Mouse (Mus musculus) erythroblast, embryonic 14.5 days (primary cell): ENCODE measurements around the gene Gusb. TPM values are rescaled to one million over a fixed set of nuclear protein-coding genes. Genes with fewer than 3 reads are reported as not detected.

Source experiments
- H3K27me3 ChIP-seq: 2 replicates; pipeline ENCODE4 v1.6.1; 2012; ENCODE audit warnings: inconsistent platforms; ENCODE audit not compliant: control insufficient read depth
- H3K36me3 ChIP-seq: 2 replicates; pipeline ENCODE4 v1.6.1; 2012; ENCODE audit warnings: mild to moderate bottlenecking, inconsistent platforms; ENCODE audit not compliant: control insufficient read depth
- H3K4me1 ChIP-seq: 2 replicates; pipeline ENCODE4 v1.6.1; 2012; ENCODE audit warnings: inconsistent platforms; ENCODE audit not compliant: control insufficient read depth
- H3K4me3 ChIP-seq: replicated peaks from 2 replicates; pipeline ENCODE3; 2012; ENCODE audit warnings: moderate library complexity, mild to moderate bottlenecking, inconsistent platforms
- H3K9me3 ChIP-seq: 2 replicates; pipeline ENCODE4 v1.6.1; 2012; ENCODE audit warnings: low read length, inconsistent platforms, mixed read lengths; ENCODE audit not compliant: control insufficient read depth
- GATA1 ChIP-seq: IDR thresholded peaks from 2 replicates; pipeline ENCODE4 v1.6.1; 2012; ENCODE audit warnings: low read length, inconsistent platforms, mixed read lengths
- TAL1 ChIP-seq: IDR thresholded peaks from 3 replicates; pipeline ENCODE4 v1.6.1; 2012; ENCODE audit warnings: low read length, inconsistent platforms, mixed read lengths
- polyA plus RNA-seq: library from polyadenylated mRNA; stranded (reverse); fragments of >175 nt; gene quantifications from 2 replicates; pipeline ENCODE4 v1.2.3, GENCODE M21; 2012

Gene Gusb
- polyA plus RNA-seq, 1 experiment, result 0.28 TPM

DNA sequence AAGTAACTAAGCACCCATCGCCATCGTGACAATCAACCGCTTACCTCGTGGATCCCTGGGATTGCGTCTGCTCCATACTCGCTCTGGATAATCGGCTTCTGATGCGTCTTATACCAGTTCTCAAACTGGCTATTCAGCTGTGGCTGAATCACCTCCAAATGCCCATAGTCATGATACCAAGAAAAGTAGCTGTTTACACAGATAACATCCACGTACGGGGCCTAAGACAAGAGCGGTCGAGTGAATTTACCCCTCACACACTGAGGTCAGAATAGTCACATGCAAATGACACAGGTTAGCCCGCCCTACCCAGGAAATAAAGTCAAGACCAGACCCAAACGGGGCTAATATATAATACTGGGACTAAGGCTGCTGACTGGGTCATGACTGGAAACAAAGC, 9.5 kb downstream of the Gusb start:
- Histone ChIP-seq H3K9me3 (no peaks in the 10 kb centered on the region), H3K4me1 (peaks cover 73% of the 10 kb centered on the region), H3K36me3 (peaks cover 86% of the 10 kb centered on the region), H3K4me3 (peak overlapping the region; percentile 56), H3K27me3 (no peaks in the 10 kb centered on the region)
- no peak for TF ChIP-seq GATA1
- no peak for TF ChIP-seq TAL1

GRCm38 (mm10) chr5:129991898-129992297, 11.0 kb downstream of the Gusb start:
- TF ChIP-seq TAL1 (no peak), GATA1 (no peak)
- peaks cover 76% of the 10 kb centered on the region for H3K4me1 ChIP-seq
- H3K9me3 ChIP-seq, result no peaks in the 10 kb centered on the region
- peaks cover 90% of the 10 kb centered on the region for H3K36me3 ChIP-seq
- H3K27me3 ChIP-seq, result no peaks in the 10 kb centered on the region
- H3K4me3 ChIP-seq, result peak overlapping the region; percentile 51

DNA sequence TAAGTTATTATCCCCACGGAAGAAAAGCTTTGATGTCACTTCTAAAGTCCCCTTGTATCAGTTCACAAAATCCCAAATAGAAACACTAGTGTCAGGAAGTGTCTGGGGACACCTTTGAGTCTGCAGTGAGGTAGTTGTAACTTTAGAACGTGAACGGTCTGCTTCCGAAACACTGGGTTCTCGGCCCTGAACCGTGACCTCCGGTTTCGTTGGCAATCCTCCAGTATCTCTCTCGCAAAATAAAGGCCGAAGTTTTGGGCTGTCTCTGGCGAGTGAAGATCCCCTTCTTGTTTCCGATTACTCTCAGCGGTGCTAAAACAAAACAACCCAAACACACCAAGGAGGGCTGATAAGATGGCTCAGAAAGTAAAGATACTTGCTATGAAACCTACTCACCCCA, 13.5 kb downstream of the Gusb start:
- Histone ChIP-seq H3K9me3 (no peaks in the 10 kb centered on the region), H3K27me3 (no peaks in the 10 kb centered on the region), H3K4me3 (no peak overlapping the region), H3K36me3 (peaks cover 95% of the 10 kb centered on the region), H3K4me1 (peaks cover 70% of the 10 kb centered on the region)
- TF ChIP-seq TAL1 (no peak), GATA1 (no peak)

GRCm38 (mm10) chr5:129980216-129980615, 22.6 kb downstream of the Gusb start:
- H3K4me3 ChIP-seq, result peak overlapping the region; percentile 43
- H3K9me3 ChIP-seq, result no peaks in the 10 kb centered on the region
- no peaks in the 10 kb centered on the region for H3K27me3 ChIP-seq
- no peak; the same call in 1 of the 2 replicates for TF ChIP-seq GATA1
- TF ChIP-seq TAL1, result peak; percentile 15; the same call in 1 of the 3 replicates
- H3K36me3 ChIP-seq, result peaks cover 83% of the 10 kb centered on the region
- H3K4me1 ChIP-seq, result peaks cover 81% of the 10 kb centered on the region

GRCm38 (mm10) chr5:129978608-129979007, 24.2 kb downstream of the Gusb start:
- no peak overlapping the region for H3K4me3 ChIP-seq
- H3K4me1 ChIP-seq, result peaks cover 91% of the 10 kb centered on the region
- H3K27me3 ChIP-seq, result no peaks in the 10 kb centered on the region
- no peaks in the 10 kb centered on the region for H3K9me3 ChIP-seq
- peaks cover 77% of the 10 kb centered on the region for H3K36me3 ChIP-seq
- TF ChIP-seq GATA1, result no peak
- no peak for TF ChIP-seq TAL1

DNA sequence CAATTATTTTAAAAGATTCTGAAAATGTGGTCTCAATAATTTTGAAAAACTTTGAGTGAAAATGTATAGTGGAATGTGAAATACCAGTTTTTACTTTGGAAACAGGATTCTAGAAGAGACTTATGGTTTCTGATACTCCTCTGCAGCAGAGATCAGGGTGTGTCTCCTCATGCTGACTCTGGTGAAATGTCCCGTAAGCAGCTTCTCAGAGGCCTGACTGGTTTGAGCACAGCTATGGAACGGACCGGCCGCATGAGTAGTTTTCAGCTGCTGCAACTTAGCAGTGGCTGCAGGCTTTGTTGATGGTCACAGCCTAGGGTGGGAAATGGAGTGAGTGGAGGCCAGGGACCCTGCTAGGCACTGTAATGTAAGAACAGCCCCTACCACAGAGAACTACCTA, 25.1 kb downstream of the Gusb start:
- no peaks in the 10 kb centered on the region for H3K27me3 ChIP-seq
- peak overlapping the region; percentile 50 for H3K4me3 ChIP-seq
- peaks cover 75% of the 10 kb centered on the region for H3K36me3 ChIP-seq
- no peaks in the 10 kb centered on the region for H3K9me3 ChIP-seq
- TF ChIP-seq TAL1 (no peak), GATA1 (no peak)
- H3K4me1 ChIP-seq, result peaks cover 90% of the 10 kb centered on the region

- H3K4me1 ChIP-seq, result peaks cover 82% of the 10 kb centered on the region
- peak overlapping the region; percentile 30 for H3K4me3 ChIP-seq
- H3K27me3 ChIP-seq, result no peaks in the 10 kb centered on the region
- TF ChIP-seq TAL1 (peak; percentile 45), GATA1 (peak; percentile 86)
- H3K36me3 ChIP-seq, result peaks cover 77% of the 10 kb centered on the region
- no peaks in the 10 kb centered on the region for H3K9me3 ChIP-seq
Observed at GRCm38 (mm10) chr5:129974866-129975311, 28.0 kb downstream of the Gusb start.

- no peaks in the 10 kb centered on the region for H3K27me3 ChIP-seq
- H3K36me3 ChIP-seq, result peaks cover 75% of the 10 kb centered on the region
- H3K4me3 ChIP-seq, result peak overlapping the region; percentile 10
- no peaks in the 10 kb centered on the region for H3K9me3 ChIP-seq
- TF ChIP-seq TAL1, result no peak
- TF ChIP-seq GATA1, result no peak
- peaks cover 79% of the 10 kb centered on the region for H3K4me1 ChIP-seq
Observed at GRCm38 (mm10) chr5:129974354-129974753, 28.5 kb downstream of the Gusb start.

DNA sequence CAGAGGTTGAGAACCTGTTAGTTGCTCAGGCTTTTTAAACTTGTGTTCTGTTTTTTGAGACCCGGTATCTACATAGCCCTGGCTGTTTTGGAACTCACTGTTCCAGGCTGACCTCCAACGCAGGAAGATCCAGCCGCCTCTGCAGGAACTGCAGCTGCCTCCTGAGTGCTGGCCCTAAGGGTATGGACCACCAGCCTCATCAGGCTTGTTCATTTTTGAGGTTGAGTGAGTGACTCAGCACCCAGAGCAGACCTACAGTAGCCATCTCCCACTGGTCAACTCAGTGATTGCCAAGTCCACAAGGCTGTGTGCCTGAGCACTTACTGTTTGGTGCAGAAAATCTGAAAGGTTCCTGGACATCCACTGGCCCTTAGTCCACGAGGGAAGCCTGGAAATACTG, 31.4 kb downstream of the Gusb start:
- Histone ChIP-seq H3K4me3 (no peak overlapping the region), H3K9me3 (no peaks in the 10 kb centered on the region), H3K36me3 (peaks cover 69% of the 10 kb centered on the region), H3K27me3 (no peaks in the 10 kb centered on the region), H3K4me1 (peaks cover 67% of the 10 kb centered on the region)
- TF ChIP-seq GATA1 (no peak), TAL1 (no peak)

DNA sequence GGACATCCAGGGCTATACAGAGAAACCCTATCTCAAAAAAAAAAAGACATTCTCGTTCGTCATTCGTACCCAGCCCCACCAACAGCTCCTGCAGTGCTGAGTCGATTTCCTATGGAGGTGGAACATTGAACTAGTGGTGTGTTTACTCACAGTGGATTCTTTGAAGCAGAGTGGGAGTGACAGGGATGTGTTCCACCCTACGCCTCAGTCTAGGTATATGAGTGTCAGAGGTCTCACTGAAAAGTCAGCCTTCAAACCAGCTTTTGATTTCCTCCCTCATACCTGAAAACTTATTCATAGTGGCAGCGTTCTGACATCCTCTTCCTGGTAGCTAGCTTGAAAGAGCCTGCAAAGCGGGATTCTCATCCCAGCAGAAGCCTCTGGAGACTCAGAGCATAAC, 34.4 kb downstream of the Gusb start:
- Histone ChIP-seq H3K9me3 (no peaks in the 10 kb centered on the region), H3K4me3 (no peak overlapping the region), H3K4me1 (peaks cover 48% of the 10 kb centered on the region), H3K36me3 (peaks cover 63% of the 10 kb centered on the region), H3K27me3 (no peaks in the 10 kb centered on the region)
- no peak for TF ChIP-seq TAL1
- TF ChIP-seq GATA1, result no peak
